Mouse (Mus musculus) spleen, adult 2 months (tissue): ENCODE results near the gene Col6a2. TPM values are rescaled to one million over a fixed set of nuclear protein-coding genes. Genes with fewer than 3 reads are reported as not detected.

Experiments used
- DNase-seq, 2 experiments: peaks; one replicate each; pipeline versions ENCODE4 v3.0.0 to v3.0.0-alpha.2; 2012 to 2021; ENCODE audit warnings: low spot score in 2 of 2, low read depth in 1 of 2
- H3K27ac ChIP-seq: fragments of 200-500 bp; 2 replicates; pipeline ENCODE4 v1.5.1; 2012; ENCODE audit warnings: low read length, inconsistent platforms; ENCODE audit not compliant: insufficient read depth
- H3K27me3 ChIP-seq: fragments of 200-500 bp; 2 replicates; pipeline ENCODE4 v1.6.1; 2012; ENCODE audit warnings: mild to moderate bottlenecking, moderate library complexity, low read length, inconsistent platforms; ENCODE audit not compliant: control insufficient read depth, insufficient read depth
- H3K36me3 ChIP-seq: fragments of 200-500 bp; 2 replicates; pipeline ENCODE4 v1.6.1; 2012; ENCODE audit warnings: mild to moderate bottlenecking, low read length, inconsistent platforms; ENCODE audit not compliant: control insufficient read depth, insufficient read depth
- H3K4me1 ChIP-seq: fragments of 200-500 bp; 2 replicates; pipeline ENCODE4 v1.6.1; 2011; ENCODE audit warnings: inconsistent platforms; ENCODE audit not compliant: control insufficient read depth, insufficient read depth, insufficient read length
- H3K4me3 ChIP-seq: fragments of 200-500 bp; 2 replicates; pipeline ENCODE4 v1.5.1; 2011; ENCODE audit warnings: mild to moderate bottlenecking, inconsistent platforms; ENCODE audit not compliant: insufficient read depth, insufficient read length; ENCODE audit errors: extremely low read depth
- CTCF ChIP-seq: fragments of 200-500 bp; IDR thresholded peaks from 2 replicates; pipeline ENCODE4 v1.5.1; 2011; ENCODE audit warnings: mild to moderate bottlenecking, inconsistent platforms; ENCODE audit not compliant: insufficient read depth, insufficient read length, insufficient replicate concordance; ENCODE audit errors: extremely low read depth
- POLR2A ChIP-seq: fragments of 200-500 bp; IDR thresholded peaks from 2 replicates; pipeline ENCODE4 v1.6.1; 2011; ENCODE audit warnings: low read depth, low read length, inconsistent platforms
- WGBS: fragments of 180-500 bp; shearing (Covaris S2); methylation state at CpG from one replicate; pipeline ENCODE4 v1.1.7; 2018; 5-methylcytosine and 5-hydroxymethylcytosine counted together
- polyA plus RNA-seq: library from polyadenylated mRNA; depleted of rRNA; stranded (reverse); fragments of >200 nt; gene quantifications from 2 replicates; pipeline ENCODE4 v1.2.3, GENCODE M21; 2012

The Col6a2 gene
- polyA plus RNA-seq, 1 experiment: 11.7 TPM

DNA sequence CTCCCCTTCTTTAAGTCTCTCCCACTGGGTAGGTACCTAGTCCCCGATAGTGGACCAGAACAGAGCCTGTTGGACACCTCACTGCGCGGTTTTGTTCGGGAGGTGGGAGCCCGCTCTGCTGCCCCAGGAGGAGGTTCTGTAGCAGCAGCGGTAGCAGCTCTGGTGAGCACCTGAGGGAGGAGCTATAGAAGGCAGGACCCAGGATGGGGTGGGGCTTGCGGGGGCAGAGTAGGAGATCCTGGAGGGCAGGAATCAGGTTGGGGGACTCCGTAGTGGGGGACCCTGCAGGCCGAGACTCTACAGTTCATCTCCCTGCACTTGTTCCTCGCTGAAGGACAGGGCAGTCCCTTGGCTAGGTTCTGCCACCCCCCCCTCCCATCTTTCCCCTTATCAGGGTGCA is 39.3 kb downstream of the Col6a2 start:
- H3K27ac ChIP-seq: no peak overlapping the region
- 22% methylated on average over 10 of the region's 10 CpGs for WGBS
- H3K36me3 ChIP-seq: no peaks in the 10 kb centered on the region
- no peaks in the 10 kb centered on the region for H3K4me1 ChIP-seq
- H3K27me3 ChIP-seq: no peaks in the 10 kb centered on the region
- no peak overlapping the region for H3K4me3 ChIP-seq
- DNase-seq: no peak
- TF ChIP-seq POLR2A (no peak), CTCF (no peak)

DNA sequence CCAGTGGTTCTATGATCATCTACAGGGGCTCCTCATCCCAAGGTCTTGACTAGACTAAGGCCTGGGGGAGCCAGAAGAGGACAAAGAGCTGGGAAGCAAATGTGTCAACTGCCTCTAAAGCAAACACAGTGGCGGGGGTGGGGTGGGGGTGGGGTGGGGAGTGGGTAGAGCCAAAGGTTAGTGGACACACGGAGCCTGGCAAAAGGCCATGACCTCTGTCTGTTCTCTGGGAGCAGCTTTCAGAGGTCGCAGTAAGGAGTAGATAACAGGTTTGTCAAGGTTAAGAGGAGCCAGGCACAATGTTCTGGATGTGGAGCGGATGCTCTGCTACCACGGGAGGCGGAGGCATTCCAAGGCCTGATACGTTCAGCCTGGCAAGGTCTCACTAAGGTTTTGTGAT is 46.5 kb downstream of the Col6a2 start:
- WGBS: 89% methylated on average over 7 of the region's 7 CpGs
- Histone ChIP-seq H3K27ac (no peak overlapping the region), H3K27me3 (no peaks in the 10 kb centered on the region), H3K4me1 (no peaks in the 10 kb centered on the region), H3K36me3 (no peaks in the 10 kb centered on the region), H3K4me3 (no peak overlapping the region)
- DNase-seq: no peak
- TF ChIP-seq CTCF (no peak), POLR2A (no peak)

DNA sequence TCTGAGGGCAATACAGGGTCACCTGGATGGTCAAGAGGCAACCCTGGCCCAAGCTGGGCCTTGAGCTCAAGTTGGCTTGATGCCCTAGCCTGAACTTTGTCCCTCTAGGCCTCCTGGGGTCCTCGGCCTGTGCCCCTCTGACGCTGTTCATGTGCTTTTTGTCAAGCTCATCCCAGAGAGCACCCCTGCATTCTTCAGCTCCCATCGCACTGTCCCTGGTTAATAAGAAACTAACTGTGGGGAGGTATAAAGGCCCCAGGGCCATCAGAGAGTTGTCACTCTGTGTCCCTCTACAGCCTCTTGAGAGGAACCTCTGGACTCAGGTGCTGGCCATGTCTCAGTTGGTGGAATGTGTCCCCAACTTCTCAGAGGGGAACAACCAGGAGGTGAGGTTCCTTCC is 48.1 kb downstream of the Col6a2 start, which contains the start of gene Ftcd:
Gene Ftcd, plus strand, starts transcription at position 275 of the 400 bp plus-strand sequence.
- H3K27ac ChIP-seq: no peak within 1 kb of the TSS
- no peak within 1 kb of the TSS for H3K4me3 ChIP-seq
- WGBS: 92% methylated on average over 3 of the region's 3 CpGs
- TF ChIP-seq POLR2A: no peak
- no peak for TF ChIP-seq CTCF
- H3K4me1 ChIP-seq: no peaks in the 10 kb centered on the region
- no peak for DNase-seq
- no peaks in the 10 kb centered on the region for H3K36me3 ChIP-seq
- H3K27me3 ChIP-seq: no peaks in the 10 kb centered on the region

DNA sequence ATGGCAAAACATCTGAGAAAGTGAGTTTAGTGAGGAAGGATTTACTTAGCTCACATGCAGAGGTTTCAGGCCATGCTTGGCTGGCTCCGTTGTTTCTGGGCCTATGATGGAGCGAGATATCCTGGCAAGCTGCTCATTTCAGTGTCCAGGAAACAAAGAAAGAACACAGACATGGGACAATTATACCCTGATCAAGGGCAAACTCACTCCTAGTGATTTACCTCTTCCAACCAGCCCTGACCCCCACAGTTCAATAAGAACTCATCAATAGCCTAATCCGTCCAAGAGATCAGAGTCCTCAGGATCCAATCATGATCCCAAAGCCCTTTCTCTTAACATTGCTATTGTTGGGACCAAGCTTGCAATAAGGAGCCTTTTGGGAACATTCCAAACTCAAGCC is 51.3 kb downstream of the Col6a2 start:
- WGBS: 84% methylated on average over 3 of the region's 3 CpGs
- no peak overlapping the region for H3K27ac ChIP-seq
- no peaks in the 10 kb centered on the region for H3K27me3 ChIP-seq
- DNase-seq: no peak
- H3K36me3 ChIP-seq: no peaks in the 10 kb centered on the region
- H3K4me3 ChIP-seq: no peak overlapping the region
- no peak for TF ChIP-seq POLR2A
- no peak for TF ChIP-seq CTCF
- no peaks in the 10 kb centered on the region for H3K4me1 ChIP-seq

DNA sequence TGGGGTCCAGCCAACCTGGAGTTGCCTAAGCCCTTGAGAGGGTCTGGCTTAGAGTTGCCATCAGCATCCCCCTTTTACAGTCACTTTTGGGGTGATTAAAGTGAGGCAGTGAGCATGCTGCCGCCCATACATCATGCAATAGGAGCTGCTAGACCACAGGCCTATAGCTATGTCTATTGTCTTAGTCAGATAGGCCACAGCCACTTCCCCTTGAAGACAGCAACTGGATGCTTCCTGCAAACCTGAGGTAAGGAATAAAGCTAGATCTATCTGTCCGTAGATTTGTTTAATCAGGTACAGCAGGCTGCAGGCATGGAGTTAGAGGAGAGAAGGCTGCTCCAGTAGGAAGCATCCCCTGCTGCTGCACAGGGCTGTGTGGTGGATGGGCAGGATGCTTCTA is 52.4 kb downstream of the Col6a2 start:
- Histone ChIP-seq H3K27ac (no peak overlapping the region), H3K4me1 (no peaks in the 10 kb centered on the region), H3K4me3 (no peak overlapping the region), H3K36me3 (no peaks in the 10 kb centered on the region), H3K27me3 (no peaks in the 10 kb centered on the region)
- DNase-seq: no peak
- 46% methylated on average over 2 of the region's 2 CpGs for WGBS
- TF ChIP-seq POLR2A (no peak), CTCF (no peak)

DNA sequence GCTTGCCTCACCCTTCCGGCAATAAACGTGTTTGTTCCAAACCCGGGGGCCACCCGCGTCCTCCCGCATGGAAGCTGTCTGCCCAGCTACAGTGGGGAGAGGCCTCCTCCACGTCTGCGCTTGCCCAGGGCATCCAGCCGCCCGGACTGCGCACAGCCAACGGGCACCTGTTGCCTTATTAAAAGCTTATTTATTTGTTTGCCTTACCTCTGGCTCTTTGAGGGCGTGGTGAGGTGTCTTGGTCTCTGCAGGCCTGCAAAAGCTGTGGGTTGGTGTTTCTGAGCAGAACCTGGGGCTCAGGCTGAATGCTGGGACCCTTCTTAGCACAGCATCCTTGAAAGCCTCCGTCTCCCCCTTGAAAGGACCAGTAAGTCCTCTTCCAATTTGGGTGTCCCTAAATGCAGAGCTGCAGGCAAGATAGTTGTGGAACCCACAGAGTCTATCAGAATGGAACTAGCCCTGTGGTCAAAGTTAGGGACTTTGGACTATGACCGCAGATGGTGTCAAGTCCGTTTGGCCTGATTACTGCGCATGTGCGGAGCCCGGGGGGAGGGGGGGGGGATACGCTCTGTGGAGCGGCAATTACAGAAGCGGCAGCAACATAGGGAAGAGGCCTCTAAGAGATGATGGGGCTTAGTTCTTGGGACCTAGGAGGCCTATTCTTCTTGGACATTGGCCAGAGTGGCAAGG is 53.3 kb downstream of the Col6a2 start:
- no peaks in the 10 kb centered on the region for H3K36me3 ChIP-seq
- H3K4me1 ChIP-seq: no peaks in the 10 kb centered on the region
- DNase-seq: no peak
- no peaks in the 10 kb centered on the region for H3K27me3 ChIP-seq
- H3K27ac ChIP-seq: no peak overlapping the region
- H3K4me3 ChIP-seq: no peak overlapping the region
- TF ChIP-seq POLR2A (no peak), CTCF (no peak)
- 89% methylated on average over 22 of the region's 22 CpGs for WGBS

DNA sequence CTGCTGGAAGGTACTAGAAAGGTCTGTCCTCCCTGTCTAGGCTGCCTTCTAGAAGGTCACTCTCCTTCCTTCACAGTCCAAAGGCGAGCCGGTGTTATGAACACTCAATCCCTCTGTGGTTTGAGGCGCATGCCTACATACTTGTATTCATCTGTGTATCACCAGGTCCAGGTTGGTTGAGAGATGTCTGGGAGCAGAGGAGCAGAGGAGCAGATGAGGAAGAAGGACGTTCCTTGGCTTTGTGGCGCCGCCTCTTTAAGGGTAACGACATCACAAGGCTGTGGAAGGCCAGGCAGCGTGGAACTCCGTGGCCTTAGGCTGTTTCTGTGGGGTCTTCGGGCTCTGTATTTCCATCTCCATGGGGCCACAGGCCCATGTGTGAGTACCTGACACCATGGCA is 61.5 kb downstream of the Col6a2 start, which contains the start of gene Spatc1l:
Gene Spatc1l, plus strand, starts transcription at position 301 of the 400 bp plus-strand sequence.
- Histone ChIP-seq H3K27me3 (no peaks in the 10 kb centered on the region), H3K4me3 (no peak within 1 kb of the TSS), H3K27ac (no peak within 1 kb of the TSS), H3K36me3 (no peaks in the 10 kb centered on the region), H3K4me1 (no peaks in the 10 kb centered on the region)
- TF ChIP-seq CTCF (no peak), POLR2A (no peak)
- DNase-seq: no peak
- WGBS: 87% methylated on average over 10 of the region's 10 CpGs
